Mouse (Mus musculus) midbrain, embryonic 14.5 days (tissue): ENCODE results near the gene Tex2. TPM values are rescaled to one million over a fixed set of nuclear protein-coding genes. Genes with fewer than 3 reads are reported as not detected.

ENCODE experiments used
- ATAC-seq: fragments of 200-750 bp; cut with Nextera tagmentation; 2 replicates; pipeline ENCODE4 v1.8.0; 2017; ENCODE audit warnings: moderate number of reproducible peaks, moderate library complexity; ENCODE audit not compliant: low FRiP score, low TSS enrichment
- DNase-seq: peaks from one replicate; pipeline ENCODE4 v3.0.0-alpha.2; 2015
- H3K27ac ChIP-seq: fragments of 300-500 bp; sonication (generic); replicated peaks from 2 replicates; pipeline ENCODE4 v1.5.1; 2014; ENCODE audit warnings: mild to moderate bottlenecking, low read depth, low read length, moderate library complexity
- H3K27me3 ChIP-seq: fragments of 300-500 bp; sonication (generic); 2 replicates; pipeline ENCODE4 v1.6.1; 2014; ENCODE audit warnings: low read length, control low read depth, mixed read lengths; ENCODE audit not compliant: control insufficient read depth, insufficient read depth
- H3K36me3 ChIP-seq: fragments of 300-500 bp; sonication (generic); 2 replicates; pipeline ENCODE4 v1.6.1; 2014; ENCODE audit warnings: low read length, control low read depth; ENCODE audit not compliant: control insufficient read depth, insufficient read depth
- H3K4me1 ChIP-seq: fragments of 300-500 bp; sonication (generic); 2 replicates; pipeline ENCODE4 v1.6.1; 2014; ENCODE audit warnings: mild to moderate bottlenecking, antibody characterized with exemption, low read length, control low read depth; ENCODE audit not compliant: control insufficient read depth, insufficient read depth
- H3K4me2 ChIP-seq: fragments of 300-500 bp; sonication (generic); 2 replicates; pipeline ENCODE4 v1.6.1; 2014; ENCODE audit warnings: mild to moderate bottlenecking, low read length, moderate library complexity
- H3K4me3 ChIP-seq: fragments of 300-500 bp; sonication (generic); replicated peaks from 2 replicates; pipeline ENCODE4 v1.5.1; 2014; ENCODE audit warnings: low read depth, low read length
- H3K9ac ChIP-seq: fragments of 300-500 bp; sonication (generic); replicated peaks from 2 replicates; pipeline ENCODE4 v1.6.1; 2014; ENCODE audit warnings: mild to moderate bottlenecking, low read length, moderate library complexity
- H3K9me3 ChIP-seq: fragments of 300-500 bp; sonication (generic); 2 replicates; pipeline ENCODE4 v1.6.1; 2016; ENCODE audit warnings: low read length, control low read depth, mixed read lengths; ENCODE audit not compliant: control insufficient read depth
- WGBS: fragments of 180-500 bp; shearing (Covaris S2); extraction: QIAGEN DNeasy Blood & Tissue Kit; methylation state at CpG from one replicate; pipeline ENCODE4 v1.1.7; 2014; 5-methylcytosine and 5-hydroxymethylcytosine counted together
- polyA plus RNA-seq: library from polyadenylated mRNA; unstranded; fragments of >200 nt; fragmentation: Nextera tagmentation; extraction: Ambion mirVana; gene quantifications from 2 replicates; pipeline ENCODE4 v1.2.1, GENCODE M21; 2014

Tex2 gene
- polyA plus RNA-seq, 1 experiment from 2014 or later = 29.1 TPM

GRCm38 (mm10) chr11:106480530-106480885, 132.7 kb downstream of the Tex2 start:
- no peak for ATAC-seq
- WGBS = 94% methylated on average over 3 of the region's 3 CpGs
- DNase-seq = no peak
- Histone ChIP-seq H3K9me3 (no peaks in the 10 kb centered on the region), H3K4me2 (no peak overlapping the region), H3K4me1 (no peaks in the 10 kb centered on the region), H3K9ac (no peak overlapping the region), H3K27ac (no peak overlapping the region), H3K36me3 (no peaks in the 10 kb centered on the region), H3K4me3 (no peak overlapping the region), H3K27me3 (no peaks in the 10 kb centered on the region)

- no peak overlapping the region for H3K9ac ChIP-seq
- no peaks in the 10 kb centered on the region for H3K4me1 ChIP-seq
- whole genome bisulfite sequencing = 89% methylated on average over 9 of the region's 9 CpGs
- H3K27ac ChIP-seq = no peak overlapping the region
- no peaks in the 10 kb centered on the region for H3K27me3 ChIP-seq
- no peaks in the 10 kb centered on the region for H3K36me3 ChIP-seq
- ATAC-seq (no peak), DNase-seq (no peak)
- no peak overlapping the region for H3K4me3 ChIP-seq
- H3K9me3 ChIP-seq = no peaks in the 10 kb centered on the region
- no peak overlapping the region for H3K4me2 ChIP-seq
Measured at GRCm38 (mm10) chr11:106479619-106480529, 133.3 kb downstream of the Tex2 start.

GRCm38 (mm10) chr11:106478745-106479144, 134.5 kb downstream of the Tex2 start:
- DNase-seq (no peak), ATAC-seq (no peak)
- Histone ChIP-seq H3K27ac (no peak overlapping the region), H3K4me3 (no peak overlapping the region), H3K4me1 (no peaks in the 10 kb centered on the region), H3K9ac (no peak overlapping the region), H3K4me2 (no peak overlapping the region), H3K27me3 (no peaks in the 10 kb centered on the region), H3K36me3 (no peaks in the 10 kb centered on the region), H3K9me3 (no peaks in the 10 kb centered on the region)
- WGBS = 11% methylated on average over 1 of the region's 1 CpGs

- Histone ChIP-seq H3K27me3 (no peaks in the 10 kb centered on the region), H3K27ac (no peak overlapping the region), H3K4me2 (no peak overlapping the region), H3K4me3 (no peak overlapping the region), H3K36me3 (no peaks in the 10 kb centered on the region), H3K9me3 (no peaks in the 10 kb centered on the region), H3K4me1 (no peaks in the 10 kb centered on the region), H3K9ac (no peak overlapping the region)
- no peak for ATAC-seq
- WGBS = 96% methylated on average over 4 of the region's 4 CpGs
- no peak for DNase-seq
Measured at GRCm38 (mm10) chr11:106477505-106478160, 135.6 kb downstream of the Tex2 start.

GRCm38 (mm10) chr11:106475309-106475708, 137.9 kb downstream of the Tex2 start:
- ATAC-seq (no peak), DNase-seq (no peak)
- 81% methylated on average over 1 of the region's 1 CpGs for WGBS
- no peaks in the 10 kb centered on the region for H3K27me3 ChIP-seq
- H3K27ac ChIP-seq = no peak overlapping the region
- H3K4me2 ChIP-seq = no peak overlapping the region
- no peaks in the 10 kb centered on the region for H3K9me3 ChIP-seq
- H3K4me1 ChIP-seq = no peaks in the 10 kb centered on the region
- H3K9ac ChIP-seq = no peak overlapping the region
- H3K36me3 ChIP-seq = no peaks in the 10 kb centered on the region
- H3K4me3 ChIP-seq = no peak overlapping the region

- WGBS = 93% methylated on average over 1 of the region's 1 CpGs
- no peak for ATAC-seq
Measured at GRCm38 (mm10) chr11:106471629-106472028, 141.6 kb downstream of the Tex2 start.

GRCm38 (mm10) chr11:106468509-106468908, 144.7 kb downstream of the Tex2 start:
- ATAC-seq (no peak), DNase-seq (no peak)
- Histone ChIP-seq H3K9ac (no peak overlapping the region), H3K4me3 (no peak overlapping the region), H3K4me2 (no peak overlapping the region), H3K36me3 (no peaks in the 10 kb centered on the region), H3K9me3 (no peaks in the 10 kb centered on the region), H3K27ac (no peak overlapping the region), H3K4me1 (no peaks in the 10 kb centered on the region), H3K27me3 (no peaks in the 10 kb centered on the region)
- 87% methylated on average over 1 of the region's 1 CpGs for WGBS

More at GRCm38 (mm10) chr11:106471629-106472028, 141.6 kb downstream of the Tex2 start:
- Histone ChIP-seq H3K27me3 (no peaks in the 10 kb centered on the region), H3K4me2 (no peak overlapping the region), H3K4me1 (no peaks in the 10 kb centered on the region), H3K27ac (no peak overlapping the region), H3K36me3 (no peaks in the 10 kb centered on the region), H3K4me3 (no peak overlapping the region), H3K9ac (no peak overlapping the region), H3K9me3 (no peaks in the 10 kb centered on the region)
- DNase-seq = no peak

- WGBS = 92% methylated on average over 4 of the region's 4 CpGs
- no peaks in the 10 kb centered on the region for H3K9me3 ChIP-seq
- DNase-seq = no peak
Measured at GRCm38 (mm10) chr11:106465932-106466331, 147.3 kb downstream of the Tex2 start.

GRCm38 (mm10) chr11:106465545-106465903, 147.7 kb downstream of the Tex2 start:
- Histone ChIP-seq H3K4me1 (no peaks in the 10 kb centered on the region), H3K4me3 (no peak overlapping the region), H3K27me3 (no peaks in the 10 kb centered on the region), H3K27ac (no peak overlapping the region), H3K9ac (no peak overlapping the region), H3K4me2 (no peak overlapping the region), H3K36me3 (no peaks in the 10 kb centered on the region), H3K9me3 (no peaks in the 10 kb centered on the region)
- WGBS = 92% methylated on average over 1 of the region's 1 CpGs
- ATAC-seq (no peak), DNase-seq (no peak)

More at GRCm38 (mm10) chr11:106465932-106466331, 147.3 kb downstream of the Tex2 start:
- Histone ChIP-seq H3K4me3 (no peak overlapping the region), H3K36me3 (no peaks in the 10 kb centered on the region), H3K27ac (no peak overlapping the region), H3K27me3 (no peaks in the 10 kb centered on the region), H3K4me2 (no peak overlapping the region), H3K4me1 (no peaks in the 10 kb centered on the region), H3K9ac (no peak overlapping the region)
- ATAC-seq = no peak
